Mouse (Mus musculus): ENCODE results near the gene Cyb561d2. TPM values are rescaled to one million over a fixed set of nuclear protein-coding genes. Genes with fewer than 3 reads are reported as not detected.

The Cyb561d2 gene
- total and polyA plus RNA-seq, 3 experiments: 37.8 to 38.1 TPM; not detected in 1

- TF ChIP-seq ZMIZ1 (IDR thresholded peaks at IDR 0.05; ENCODE audit: low read depth, low read length): no peak
- TF ChIP-seq GABPA (IDR thresholded peaks at IDR 0.05; ENCODE audit: low read depth, low read length): no peak
- TF ChIP-seq ETS1 (IDR thresholded peaks at IDR 0.05; ENCODE audit: low read depth, low read length): no peak
- 0 out of 4 replicates have a peak, but pooled peaks of 1 of the 2 experiments have one; percentile 35 for TF ChIP-seq POLR2A (IDR thresholded peaks at IDR 0.05; ENCODE audit: control insufficient read depth in 1 of 2, insufficient read depth in 1 of 2, low read depth in 1 of 2, low read length in 2 of 2, poor library complexity in 1 of 2)
- TF ChIP-seq EP300 (IDR thresholded peaks at IDR 0.05; ENCODE audit: low read depth in 1 of 2, low read length in 2 of 2): 0 out of 4 replicates have a peak, but pooled peaks of 1 of the 2 experiments have one; percentile 28
- TF ChIP-seq MAZ (IDR thresholded peaks at IDR 0.05; ENCODE audit: low read depth, low read length): 0 out of 2 replicates have a peak, but pooled peaks have one; percentile 26
- TF ChIP-seq TCF12 (IDR thresholded peaks at IDR 0.05; ENCODE audit: low read depth, low read length): no peak
- TF ChIP-seq ZNF384 (IDR thresholded peaks at IDR 0.05; ENCODE audit: low read depth, low read length): no peak
- TF ChIP-seq GATA1 (IDR thresholded peaks at IDR 0.05; ENCODE audit: low read depth, low read length): no peak
Measured at GRCm38 (mm10) chr9:107521711-107522399, 20.1 kb downstream of the Cyb561d2 start (continued).

GRCm38 (mm10) chr9:107521190-107521589, 20.8 kb downstream of the Cyb561d2 start:
- Histone ChIP-seq H3K4me1 (ENCODE audit: control insufficient read depth in 1 of 2, insufficient read depth in 2 of 2, low read length in 2 of 2) (peaks cover 0 to 12% of the 10 kb centered on the region in 2 experiments; a peak in 3 of 4 replicates), H3K4me3 (ENCODE audit: control insufficient read depth in 1 of 2, insufficient read depth in 1 of 2, low read depth in 2 of 2, low read length in 2 of 2) (peak overlapping the region; percentile 37 to 50)

GRCm38 (mm10) chr9:107520331-107520730, 21.7 kb downstream of the Cyb561d2 start:
- no peaks in the 10 kb centered on the region for H3K27me3 ChIP-seq (ENCODE audit: control insufficient read depth in 1 of 2, insufficient read depth in 2 of 2, low read length in 2 of 2)
- H3K36me3 ChIP-seq (ENCODE audit: control insufficient read depth in 1 of 2, insufficient read depth in 2 of 2, low read length in 2 of 2): peaks cover 0 to 8% of the 10 kb centered on the region in 2 experiments; a peak in 1 of 4 replicates
- no peak overlapping the region; the same call in 1 of the 2 replicates for H3K9ac ChIP-seq (ENCODE audit: control insufficient read depth, low read depth, low read length, poor library complexity, severe bottlenecking)
- no peaks in the 10 kb centered on the region for H3K79me2 ChIP-seq (ENCODE audit: control insufficient read depth, insufficient read depth, low read length, poor library complexity)
- no peak overlapping the region for H3K4me3 ChIP-seq (ENCODE audit: control insufficient read depth in 1 of 2, insufficient read depth in 1 of 2, low read depth in 2 of 2, low read length in 2 of 2)
- H3K27ac ChIP-seq (ENCODE audit: control insufficient read depth, low read depth, low read length): no peak overlapping the region
- peaks cover 0 to 12% of the 10 kb centered on the region in 2 experiments; a peak in 3 of 4 replicates for H3K4me1 ChIP-seq (ENCODE audit: control insufficient read depth in 1 of 2, insufficient read depth in 2 of 2, low read length in 2 of 2)
- H3K9me3 ChIP-seq (replicated peaks; ENCODE audit: insufficient read depth, low read length): no peaks in the 10 kb centered on the region
- peak; percentile 30 for DNase-seq (ENCODE audit: low read depth, low spot score)
- TF ChIP-seq ZMIZ1 (IDR thresholded peaks at IDR 0.05; ENCODE audit: low read depth, low read length) (no peak), GABPA (IDR thresholded peaks at IDR 0.05; ENCODE audit: low read depth, low read length) (no peak), TCF12 (IDR thresholded peaks at IDR 0.05; ENCODE audit: low read depth, low read length) (no peak), CHD2 (IDR thresholded peaks at IDR 0.05; ENCODE audit: low read length) (no peak), ELF1 (IDR thresholded peaks at IDR 0.05; ENCODE audit: low read depth, low read length) (no peak), NRF1 (IDR thresholded peaks at IDR 0.05; ENCODE audit: insufficient read depth, low read depth, low read length, poor library complexity, severe bottlenecking) (no peak), ETS1 (IDR thresholded peaks at IDR 0.05; ENCODE audit: low read depth, low read length) (no peak), JUND (IDR thresholded peaks at IDR 0.05; ENCODE audit: low read depth, low read length) (no peak), POLR2AphosphoS5 (IDR thresholded peaks at IDR 0.05; ENCODE audit: borderline replicate concordance, low read depth, low read length) (no peak)

More at GRCm38 (mm10) chr9:107521190-107521589, 20.8 kb downstream of the Cyb561d2 start:
- TF ChIP-seq MYB (IDR thresholded peaks at IDR 0.05; ENCODE audit: low read depth, low read length): no peak
- TF ChIP-seq ELF1 (IDR thresholded peaks at IDR 0.05; ENCODE audit: low read depth, low read length): no peak
- TF ChIP-seq NELFE (IDR thresholded peaks at IDR 0.05; ENCODE audit: low read depth, low read length): no peak
- TF ChIP-seq MAZ (IDR thresholded peaks at IDR 0.05; ENCODE audit: low read depth, low read length): no peak
- no peak for TF ChIP-seq SMC3 (IDR thresholded peaks at IDR 0.05; ENCODE audit: low read depth, low read length)
- TF ChIP-seq ZC3H11A (IDR thresholded peaks at IDR 0.05; ENCODE audit: low read depth, low read length): no peak
- no peak for TF ChIP-seq JUND (IDR thresholded peaks at IDR 0.05; ENCODE audit: low read depth, low read length)
- TF ChIP-seq TBP (IDR thresholded peaks at IDR 0.05; ENCODE audit: low read depth, low read length): no peak
- no peak for TF ChIP-seq E2F4 (IDR thresholded peaks at IDR 0.05; ENCODE audit: borderline replicate concordance, low read depth, low read length)
- TF ChIP-seq RCOR1 (IDR thresholded peaks at IDR 0.05; ENCODE audit: low read depth, low read length): no peak
- TF ChIP-seq MYC (IDR thresholded peaks at IDR 0.05; ENCODE audit: low read depth, low read length): no peak
- TF ChIP-seq TAL1 (IDR thresholded peaks at IDR 0.05; ENCODE audit: low read length): no peak
- no peak for TF ChIP-seq MEF2A (IDR thresholded peaks at IDR 0.05; ENCODE audit: extremely low read depth, insufficient replicate concordance, low read depth, low read length, poor library complexity, severe bottlenecking)
- no peak for TF ChIP-seq GABPA (IDR thresholded peaks at IDR 0.05; ENCODE audit: low read depth, low read length)
- Histone ChIP-seq H3K9me3 (replicated peaks; ENCODE audit: insufficient read depth, low read length) (no peaks in the 10 kb centered on the region), H3K27me3 (ENCODE audit: control insufficient read depth in 1 of 2, insufficient read depth in 2 of 2, low read length in 2 of 2) (no peaks in the 10 kb centered on the region), H3K36me3 (ENCODE audit: control insufficient read depth in 1 of 2, insufficient read depth in 2 of 2, low read length in 2 of 2) (peaks cover 0 to 8% of the 10 kb centered on the region in 2 experiments; a peak in 1 of 4 replicates), H3K79me2 (ENCODE audit: control insufficient read depth, insufficient read depth, low read length, poor library complexity) (no peaks in the 10 kb centered on the region), H3K27ac (ENCODE audit: control insufficient read depth, low read depth, low read length) (no peak overlapping the region), H3K9ac (ENCODE audit: control insufficient read depth, low read depth, low read length, poor library complexity, severe bottlenecking) (peak overlapping the region; percentile 43)
- no peak for DNase-seq (ENCODE audit: low read depth, low spot score)

Data from MEL (cell line).